Mouse (Mus musculus) heart, adult 8-10 months (tissue): ENCODE data around the gene Esd. TPM values are rescaled to one million over a fixed set of nuclear protein-coding genes. Genes with fewer than 3 reads are reported as not detected.

Experiments
- DNase-seq: peaks from one replicate; pipeline ENCODE4 v3.0.0; 2022; ENCODE audit warnings: low spot score
- total RNA-seq, 4 experiments: library from RNA; stranded (reverse); gene quantifications; 2 replicates each; pipeline ENCODE4 v1.2.4; 2022

Esd gene
- total RNA-seq, 4 experiments from 2014 or later = 123 to 136 (median 128) TPM

DNA sequence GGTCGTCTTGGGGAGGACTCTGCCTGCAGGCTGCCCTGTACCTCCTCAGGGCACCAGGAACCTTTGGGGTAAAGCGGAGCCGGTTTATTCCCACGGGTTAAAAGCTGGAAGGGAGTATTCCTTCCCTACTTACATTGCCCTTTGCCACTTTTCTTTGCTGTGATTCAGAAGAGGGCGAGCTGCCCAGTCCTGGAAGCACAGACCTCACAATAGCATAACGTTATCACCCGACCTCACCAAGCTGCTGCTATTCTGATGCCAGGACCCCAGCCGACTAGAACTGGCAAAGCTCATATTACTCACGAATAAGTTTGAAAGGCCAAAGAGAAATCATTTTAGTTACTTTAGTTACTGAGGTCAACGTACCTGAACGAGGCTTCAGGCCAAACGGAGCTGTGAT, 62.8 kb downstream of the Esd start:
- DNase-seq = peak; percentile 15

DNA sequence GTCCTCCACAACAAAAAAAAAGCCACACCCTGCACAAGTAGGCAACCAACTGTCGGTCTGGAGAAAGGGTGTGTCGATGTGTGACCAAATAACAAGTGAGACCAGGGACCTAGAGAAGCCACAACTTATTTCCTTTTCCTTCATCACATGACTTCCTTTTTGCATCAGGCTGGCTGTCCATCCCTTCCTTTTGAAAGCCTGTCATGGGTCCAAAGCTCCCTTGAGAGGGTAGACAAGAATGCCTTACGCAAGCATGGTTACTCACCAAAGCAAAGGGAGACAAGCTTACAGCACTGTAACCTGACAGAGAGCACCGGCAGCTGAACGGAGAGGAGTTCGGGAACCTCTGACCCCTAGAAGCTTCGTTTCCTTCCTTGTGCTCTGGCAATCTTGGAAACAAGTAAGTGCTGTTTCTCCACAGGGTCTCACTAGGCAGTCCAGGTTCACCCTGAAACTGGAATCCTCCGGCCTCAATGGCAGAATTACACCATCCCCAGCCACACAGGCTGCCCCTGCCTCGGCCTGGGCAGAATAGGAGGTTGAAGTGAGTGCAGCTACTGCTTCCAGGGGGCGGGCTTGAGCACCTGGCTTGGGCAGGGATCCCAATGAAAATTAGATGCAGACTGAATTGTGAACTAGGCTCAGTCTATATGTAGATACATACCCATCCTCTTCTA, 65.4 kb downstream of the Esd start:
- no peak for DNase-seq

DNA sequence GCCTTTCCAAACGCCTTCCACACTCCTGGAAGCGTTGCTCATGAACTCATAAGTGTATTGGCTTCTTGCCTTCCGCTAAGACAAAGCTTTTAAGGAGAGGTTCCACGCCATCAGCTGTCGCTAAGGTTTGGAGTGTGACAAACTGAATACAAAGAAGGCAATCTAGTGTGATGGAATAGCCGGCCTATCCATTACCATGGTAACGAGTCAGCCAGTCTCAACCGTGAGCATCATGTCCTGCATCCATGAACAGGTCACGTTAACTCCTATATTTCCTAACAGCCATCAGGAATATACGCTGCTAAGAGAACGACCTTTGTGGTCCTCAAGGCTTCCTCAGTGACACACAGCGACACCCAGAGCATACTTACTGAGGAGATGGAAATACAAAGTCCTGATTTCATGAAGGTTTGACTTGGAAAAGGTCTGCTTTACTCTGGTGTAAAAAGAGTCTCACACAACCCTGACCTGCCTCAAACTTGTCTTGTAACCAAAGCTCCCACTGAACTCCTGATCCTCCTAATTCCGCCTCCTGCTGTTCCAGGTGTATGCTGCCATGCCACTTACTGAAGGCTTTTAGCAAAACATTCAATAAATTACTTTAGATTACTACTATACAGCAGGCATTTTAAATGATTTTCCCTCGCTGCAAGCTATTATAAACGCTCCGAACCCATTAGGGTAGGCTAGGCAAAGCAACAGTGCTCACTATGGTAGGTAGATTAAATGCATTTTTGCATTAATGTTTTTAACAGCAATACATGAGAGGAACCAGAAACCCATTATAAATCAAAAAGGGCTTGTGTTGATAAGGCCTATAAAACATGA, 66.2 kb downstream of the Esd start:
- DNase-seq = no peak

Other genes starting within 250 kb of the Esd start
- gene Htr2a, start 91.5 kb upstream of the Esd start, total RNA-seq = under 1 TPM; 0.34 to 0.81 (median 0.52) TPM
- 10 to 100 TPM; 13.3 to 14.7 (median 14.6) TPM for gene Lrch1, start 215.6 kb downstream of the Esd start, total RNA-seq